Mouse (Mus musculus) stomach, postnatal 0 days (tissue): ENCODE measurements at regions not wholly inside any gene's neighbourhood (a gene's known extent, or its start where the extent isn't known, plus 50 kb on each side); places are given as distances from the start of the nearest gene placed in this dataset.
"Not testable (repeated sequence)": the region's sequence is repeated elsewhere in the genome, so short reads cannot be mapped to it uniquely, and the experiment has no call there.

Experiments used
- ATAC-seq: fragments of 200-750 bp; cut with Nextera tagmentation; 2 replicates; pipeline ENCODE4 v1.8.0; 2017; ENCODE audit not compliant: low FRiP score, low TSS enrichment
- DNase-seq: peaks from one replicate; pipeline ENCODE4 v3.0.0-alpha.2; 2016; ENCODE audit warnings: low spot score
- H3K27ac ChIP-seq: fragments of 300-500 bp; sonication (generic); replicated peaks from 2 replicates; pipeline ENCODE4 v1.5.1; 2014; ENCODE audit warnings: mild to moderate bottlenecking, control low read depth
- H3K27me3 ChIP-seq: fragments of 300-500 bp; sonication (generic); 2 replicates; pipeline ENCODE4 v1.6.1; 2014; ENCODE audit warnings: low read length; ENCODE audit not compliant: control insufficient read depth, insufficient read depth
- H3K36me3 ChIP-seq: fragments of 300-500 bp; sonication (generic); 2 replicates; pipeline ENCODE4 v1.6.1; 2014; ENCODE audit warnings: low read length, mixed read lengths; ENCODE audit not compliant: control insufficient read depth, insufficient read depth
- H3K4me1 ChIP-seq: fragments of 300-500 bp; sonication (generic); replicated peaks from 2 replicates; pipeline ENCODE4 v1.6.1; 2014; ENCODE audit warnings: antibody characterized with exemption; ENCODE audit not compliant: control insufficient read depth, insufficient read depth
- H3K4me2 ChIP-seq: fragments of 300-500 bp; sonication (generic); replicated peaks from 2 replicates; pipeline ENCODE4 v1.6.1; 2014; ENCODE audit warnings: low read depth, mild to moderate bottlenecking, control low read depth, moderate library complexity
- H3K4me3 ChIP-seq: fragments of 300-500 bp; sonication (generic); 2 replicates; pipeline ENCODE4 v1.5.1; 2014; ENCODE audit warnings: low read depth, low read length, control low read depth
- H3K9ac ChIP-seq: fragments of 300-500 bp; sonication (generic); 2 replicates; pipeline ENCODE4 v1.6.1; 2014; ENCODE audit warnings: mild to moderate bottlenecking, low read length, control low read depth, mixed read lengths
- H3K9me3 ChIP-seq: fragments of 300-500 bp; sonication (generic); 2 replicates; pipeline ENCODE4 v1.6.1; 2016; ENCODE audit warnings: low read length; ENCODE audit not compliant: control insufficient read depth
- CTCF ChIP-seq: IDR thresholded peaks from 2 replicates; pipeline ENCODE4 v1.5.1; 2016; ENCODE audit warnings: antibody characterized with exemption, low read depth, mild to moderate bottlenecking, moderate library complexity
- EP300 ChIP-seq: optimal IDR thresholded peaks from 2 replicates; pipeline ENCODE3; 2016; ENCODE audit warnings: antibody characterized with exemption
- WGBS: fragments of 180-500 bp; shearing (Covaris S2); extraction: QIAGEN DNeasy Blood & Tissue Kit; methylation state at CpG from one replicate; pipeline ENCODE4 v1.1.7; 2014; 5-methylcytosine and 5-hydroxymethylcytosine counted together

DNA sequence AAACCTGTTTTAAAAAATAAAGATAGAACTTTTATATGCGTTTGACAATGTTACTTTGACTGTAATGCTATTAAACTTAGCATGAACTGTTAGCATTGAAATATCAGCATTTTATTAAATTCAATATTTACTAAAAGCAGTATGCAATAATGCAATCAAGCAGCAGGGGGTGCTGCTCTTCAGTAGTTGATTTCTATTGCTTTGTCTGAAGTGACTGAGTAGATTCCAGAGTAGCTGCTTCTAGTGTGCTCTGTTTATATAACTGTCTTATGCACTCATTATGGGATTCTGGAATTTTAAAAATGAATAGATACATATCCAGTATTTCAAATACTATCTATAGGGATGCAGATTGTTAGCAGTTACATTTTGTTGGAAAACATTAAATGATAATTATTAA, 146.2 kb downstream of the Gm28710 start:
- Histone ChIP-seq H3K9me3 (no peaks in the 10 kb centered on the region), H3K4me3 (no peak overlapping the region), H3K4me2 (no peak overlapping the region), H3K27me3 (no peaks in the 10 kb centered on the region), H3K4me1 (no peaks in the 10 kb centered on the region), H3K9ac (no peak overlapping the region), H3K27ac (no peak overlapping the region), H3K36me3 (no peaks in the 10 kb centered on the region)
- ATAC-seq: no peak
- 31% methylated on average over 1 of the region's 1 CpGs for WGBS
- TF ChIP-seq EP300 (no peak), CTCF (peak; percentile 82)
- DNase-seq: peak; percentile 39

DNA sequence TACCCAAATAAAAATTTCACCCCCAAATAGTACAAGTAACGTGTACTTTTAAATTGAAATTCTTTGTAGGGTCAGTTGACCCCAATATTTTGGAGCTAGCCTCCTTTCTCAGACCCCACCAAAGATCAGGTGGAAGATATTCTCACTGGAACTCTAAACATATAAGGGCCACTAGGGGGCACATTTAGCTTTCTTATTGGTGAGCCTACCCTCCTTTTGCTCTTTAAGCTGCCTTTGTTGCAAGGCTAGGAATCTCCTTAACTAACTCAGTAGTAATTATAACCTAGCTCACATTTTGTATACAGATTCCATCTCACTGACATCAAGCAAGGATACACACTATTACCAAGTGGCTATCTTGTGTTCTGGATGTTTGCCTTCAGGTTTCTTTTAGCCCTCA, 155.8 kb downstream of the Gm28710 start:
- H3K4me3 ChIP-seq: no peak overlapping the region
- 0 out of 2 replicates have a peak, but pooled peaks have one; percentile 51 for ATAC-seq
- H3K36me3 ChIP-seq: no peaks in the 10 kb centered on the region
- TF ChIP-seq CTCF (peak; percentile 79), EP300 (no peak)
- no peak overlapping the region for H3K27ac ChIP-seq
- DNase-seq: no peak
- H3K27me3 ChIP-seq: no peaks in the 10 kb centered on the region
- no peak overlapping the region for H3K9ac ChIP-seq
- H3K4me2 ChIP-seq: no peak overlapping the region
- H3K9me3 ChIP-seq: no peaks in the 10 kb centered on the region
- no peaks in the 10 kb centered on the region for H3K4me1 ChIP-seq
- WGBS: 31% methylated on average over 1 of the region's 1 CpGs

DNA sequence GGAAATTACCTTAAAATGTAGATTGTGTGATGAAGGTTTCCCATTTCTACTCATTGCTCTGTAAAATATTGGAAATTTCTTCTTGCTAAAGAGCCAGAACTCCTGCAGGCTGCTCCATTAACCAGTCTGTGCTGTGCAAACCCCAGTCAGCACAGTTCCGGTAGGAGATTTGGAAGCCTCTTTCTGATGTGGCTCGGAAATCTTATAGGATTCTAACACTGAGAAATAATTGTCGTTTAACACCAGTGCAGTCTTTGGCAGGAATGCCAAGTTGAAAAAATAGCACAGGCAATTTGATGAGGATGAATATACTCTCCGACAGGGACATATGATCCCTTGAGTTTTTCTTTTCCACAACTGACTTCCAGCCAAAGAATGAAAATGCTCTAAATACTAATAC, 176.1 kb downstream of the Gm28710 start:
- no peak overlapping the region for H3K4me3 ChIP-seq
- no peak overlapping the region for H3K27ac ChIP-seq
- 75% methylated on average over 4 of the region's 4 CpGs for WGBS
- TF ChIP-seq EP300 (no peak), CTCF (no peak)
- no peak overlapping the region for H3K9ac ChIP-seq
- H3K4me1 ChIP-seq: no peaks in the 10 kb centered on the region
- no peaks in the 10 kb centered on the region for H3K9me3 ChIP-seq
- no peaks in the 10 kb centered on the region for H3K27me3 ChIP-seq
- no peak overlapping the region for H3K4me2 ChIP-seq
- ATAC-seq: no peak
- DNase-seq: no peak
- H3K36me3 ChIP-seq: no peaks in the 10 kb centered on the region

DNA sequence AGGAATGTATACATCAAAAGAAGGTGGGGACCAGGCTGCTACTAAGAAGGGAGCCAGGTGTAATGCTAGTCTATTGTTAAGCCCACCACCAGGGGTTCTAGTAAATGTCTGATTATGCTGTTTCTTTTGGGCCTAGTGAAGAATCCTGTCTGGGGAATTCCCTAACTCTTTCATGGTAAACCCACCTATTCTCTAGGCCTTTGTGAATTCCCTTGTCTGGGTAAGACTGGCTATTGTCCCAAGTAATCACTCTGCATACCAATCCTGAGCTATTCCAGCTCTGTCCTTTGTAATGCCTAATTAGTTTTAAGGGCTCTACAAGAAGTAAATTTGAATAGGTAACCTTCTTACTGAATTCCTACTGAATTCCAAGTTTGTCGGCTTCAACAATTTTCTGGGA, 177.2 kb downstream of the Gm28710 start:
- not testable (repeated sequence) for DNase-seq, H3K36me3 ChIP-seq, H3K4me3 ChIP-seq, ATAC-seq, H3K4me1 ChIP-seq, H3K9ac ChIP-seq, H3K4me2 ChIP-seq, H3K27ac ChIP-seq, H3K27me3 ChIP-seq, H3K9me3 ChIP-seq
- WGBS: 62% methylated on average over 1 of the region's 1 CpGs

DNA sequence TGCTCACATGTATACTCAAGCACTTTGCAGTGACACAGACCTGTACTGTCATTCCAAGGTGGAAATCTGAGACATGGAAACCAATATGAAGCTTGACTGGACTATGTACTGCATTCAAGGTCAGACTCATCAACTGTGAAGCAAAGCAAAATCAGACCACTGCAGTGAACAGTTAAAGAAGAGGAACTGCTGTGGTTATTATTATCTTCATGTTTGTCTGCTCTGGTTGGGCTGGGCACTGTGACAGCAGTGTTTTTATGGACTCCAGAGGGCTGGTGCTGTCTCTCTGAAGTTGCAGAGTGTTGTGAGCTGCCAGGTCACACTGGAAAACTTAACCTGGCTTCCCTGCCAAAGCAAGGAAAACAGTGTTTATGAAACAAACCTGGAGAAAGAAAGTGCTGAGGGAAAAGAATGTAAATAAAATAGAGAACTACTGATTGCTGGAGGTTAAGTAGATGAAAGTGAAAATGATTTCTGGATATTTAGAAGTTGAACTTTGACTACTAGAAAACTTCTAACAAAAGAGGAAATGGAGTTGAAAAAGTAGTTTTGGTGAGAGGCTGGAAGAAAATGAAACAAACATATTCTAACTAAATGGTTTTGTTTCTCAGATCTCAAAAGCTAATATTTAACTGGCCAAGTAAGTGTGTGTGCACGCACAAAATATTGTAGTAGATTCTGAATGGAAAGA, 181.7 kb downstream of the Gm28710 start:
- no peaks in the 10 kb centered on the region for H3K27me3 ChIP-seq
- ATAC-seq: no peak

DNA sequence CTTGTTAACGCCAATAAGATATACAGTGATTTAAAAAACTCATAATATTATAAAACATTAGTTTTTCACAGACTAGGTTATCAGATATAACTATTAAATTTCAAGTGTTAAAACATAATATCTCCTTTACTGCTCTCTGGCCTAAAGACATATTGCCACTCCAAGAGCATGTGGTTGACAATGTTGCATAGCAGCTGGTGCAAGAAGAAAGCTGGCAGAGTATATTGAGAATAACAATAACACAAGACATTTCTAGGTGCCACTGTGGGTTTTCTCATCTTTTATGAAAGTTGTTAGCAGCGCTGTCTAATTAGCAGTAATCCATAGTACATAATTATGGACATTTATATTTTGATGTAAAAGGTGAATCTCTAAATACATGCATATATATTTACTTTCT, 184.4 kb downstream of the Gm28710 start:
- WGBS: 96% methylated on average over 2 of the region's 2 CpGs
- H3K4me2 ChIP-seq: no peak overlapping the region
- no peaks in the 10 kb centered on the region for H3K27me3 ChIP-seq
- no peaks in the 10 kb centered on the region for H3K4me1 ChIP-seq
- H3K27ac ChIP-seq: no peak overlapping the region
- TF ChIP-seq CTCF (no peak), EP300 (no peak)
- no peak for ATAC-seq
- no peak for DNase-seq
- H3K36me3 ChIP-seq: no peaks in the 10 kb centered on the region
- no peak overlapping the region for H3K9ac ChIP-seq
- no peak overlapping the region for H3K4me3 ChIP-seq
- no peaks in the 10 kb centered on the region for H3K9me3 ChIP-seq

More for the DNA sequence above, 181.7 kb downstream of the Gm28710 start:
- Histone ChIP-seq H3K9me3 (no peaks in the 10 kb centered on the region), H3K4me1 (no peaks in the 10 kb centered on the region), H3K36me3 (no peaks in the 10 kb centered on the region), H3K4me2 (no peak overlapping the region), H3K27ac (no peak overlapping the region), H3K4me3 (no peak overlapping the region), H3K9ac (no peak overlapping the region)
- TF ChIP-seq EP300: no peak
- TF ChIP-seq CTCF: no peak
- DNase-seq: no peak
- whole genome bisulfite sequencing: 24% methylated on average over 1 of the region's 1 CpGs
